Mouse (Mus musculus) testis, adult 2 months (tissue): ENCODE measurements at regions not wholly inside any gene's neighbourhood (a gene's known extent, or its start where the extent isn't known, plus 50 kb on each side); places are given as distances from the start of the nearest gene placed in this dataset.

Experiments
- H3K27ac ChIP-seq: fragments of 200-500 bp; 2 replicates; pipeline ENCODE4 v1.5.1; 2012; ENCODE audit warnings: low read depth, low read length; ENCODE audit not compliant: control insufficient read depth, insufficient read depth
- H3K27me3 ChIP-seq: fragments of 200-500 bp; 2 replicates; pipeline ENCODE4 v1.6.1; 2012; ENCODE audit warnings: mild to moderate bottlenecking, low read length, moderate library complexity; ENCODE audit not compliant: control insufficient read depth, insufficient read depth
- H3K36me3 ChIP-seq: fragments of 200-500 bp; 2 replicates; pipeline ENCODE4 v1.6.1; 2012; ENCODE audit warnings: mild to moderate bottlenecking, low read length; ENCODE audit not compliant: control insufficient read depth, insufficient read depth
- H3K4me1 ChIP-seq: fragments of 200-500 bp; 2 replicates; pipeline ENCODE4 v1.6.1; 2012; ENCODE audit warnings: low read length; ENCODE audit not compliant: control insufficient read depth, insufficient read depth
- H3K4me3 ChIP-seq: fragments of 200-500 bp; 2 replicates; pipeline ENCODE4 v1.5.1; 2012; ENCODE audit warnings: low read depth, mild to moderate bottlenecking, low read length, moderate library complexity, mixed read lengths; ENCODE audit not compliant: control insufficient read depth
- CTCF ChIP-seq: fragments of 200-500 bp; IDR thresholded peaks from 2 replicates; pipeline ENCODE4 v1.5.1; 2012; ENCODE audit warnings: low read depth, mild to moderate bottlenecking, inconsistent platforms, low read length, moderate library complexity; ENCODE audit not compliant: control insufficient read depth, insufficient read depth, insufficient replicate concordance
- POLR2A ChIP-seq: fragments of 200-500 bp; IDR thresholded peaks from 2 replicates; pipeline ENCODE4 v1.6.1; 2012; ENCODE audit warnings: low read depth, mild to moderate bottlenecking, inconsistent platforms, low read length, moderate library complexity; ENCODE audit not compliant: control insufficient read depth

- H3K4me1 ChIP-seq = no peaks in the 10 kb centered on the region
- no peaks in the 10 kb centered on the region for H3K27me3 ChIP-seq
- no peaks in the 10 kb centered on the region for H3K36me3 ChIP-seq
- H3K4me3 ChIP-seq = no peak overlapping the region
- no peak overlapping the region for H3K27ac ChIP-seq
- TF ChIP-seq POLR2A = no peak
- TF ChIP-seq CTCF = no peak
Measured at GRCm38 (mm10) chr4:56610273-56610672, 129.6 kb upstream of the Gm26657 start.

- Histone ChIP-seq H3K4me3 (no peak overlapping the region), H3K4me1 (no peaks in the 10 kb centered on the region), H3K27ac (no peak overlapping the region), H3K27me3 (no peaks in the 10 kb centered on the region), H3K36me3 (no peaks in the 10 kb centered on the region)
- TF ChIP-seq CTCF (no peak), POLR2A (no peak)
Measured at GRCm38 (mm10) chr4:56608701-56609100, 131.2 kb upstream of the Gm26657 start.

- H3K4me1 ChIP-seq = no peaks in the 10 kb centered on the region
- TF ChIP-seq POLR2A = no peak
- no peak for TF ChIP-seq CTCF
- no peaks in the 10 kb centered on the region for H3K27me3 ChIP-seq
- H3K27ac ChIP-seq = no peak overlapping the region
- H3K4me3 ChIP-seq = no peak overlapping the region
- H3K36me3 ChIP-seq = no peaks in the 10 kb centered on the region
Measured at GRCm38 (mm10) chr4:56598398-56598797, 141.5 kb upstream of the Gm26657 start.

- Histone ChIP-seq H3K4me3 (no peak overlapping the region), H3K27me3 (no peaks in the 10 kb centered on the region), H3K36me3 (no peaks in the 10 kb centered on the region), H3K4me1 (no peaks in the 10 kb centered on the region), H3K27ac (no peak overlapping the region)
- no peak for TF ChIP-seq CTCF
- TF ChIP-seq POLR2A = no peak
Measured at GRCm38 (mm10) chr4:56597931-56598330, 141.9 kb upstream of the Gm26657 start.

- H3K27ac ChIP-seq = no peak overlapping the region
- no peaks in the 10 kb centered on the region for H3K4me1 ChIP-seq
- TF ChIP-seq POLR2A = no peak
- no peak for TF ChIP-seq CTCF
- no peaks in the 10 kb centered on the region for H3K36me3 ChIP-seq
- no peaks in the 10 kb centered on the region for H3K27me3 ChIP-seq
- no peak overlapping the region for H3K4me3 ChIP-seq
Measured at GRCm38 (mm10) chr4:56582405-56582804, 157.5 kb upstream of the Gm26657 start.

DNA sequence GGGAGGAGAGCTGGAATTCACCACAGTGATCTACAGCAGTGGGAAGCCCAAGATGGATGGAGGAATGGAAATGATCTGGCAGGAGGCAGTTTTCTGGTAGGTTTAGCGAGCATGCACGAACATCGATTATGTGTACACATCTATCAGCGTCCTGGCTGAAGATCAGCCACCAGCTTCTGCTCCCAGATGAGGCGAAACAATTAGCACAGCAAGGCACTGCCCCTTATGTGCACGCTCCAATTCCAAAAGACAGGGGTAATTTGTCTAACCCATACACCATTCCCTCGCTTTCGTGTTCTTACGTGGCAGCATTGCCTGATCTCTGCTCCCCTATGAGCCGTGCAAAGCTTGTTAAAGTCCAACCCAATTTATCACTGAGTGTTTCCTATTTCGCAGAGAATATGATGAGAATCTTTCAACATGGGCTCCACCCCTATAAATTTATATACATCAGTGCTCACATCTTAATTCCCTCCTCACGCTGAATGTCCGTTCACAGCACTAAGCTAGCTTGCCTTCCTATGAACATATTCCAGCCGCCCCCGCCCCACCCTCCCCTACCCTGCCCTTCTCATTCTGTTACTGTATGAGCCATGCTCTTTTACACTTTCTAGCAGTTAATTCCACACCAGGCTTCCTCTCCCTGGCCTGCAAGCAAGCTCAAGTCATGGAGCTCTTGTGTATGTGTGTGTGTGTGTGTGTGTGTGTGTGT, 162.9 kb upstream of the Gm26657 start:
- H3K4me3 ChIP-seq = no peak overlapping the region
- H3K36me3 ChIP-seq = no peaks in the 10 kb centered on the region
- no peaks in the 10 kb centered on the region for H3K27me3 ChIP-seq
- TF ChIP-seq POLR2A (no peak), CTCF (no peak)
- H3K27ac ChIP-seq = no peak overlapping the region
- no peaks in the 10 kb centered on the region for H3K4me1 ChIP-seq

DNA sequence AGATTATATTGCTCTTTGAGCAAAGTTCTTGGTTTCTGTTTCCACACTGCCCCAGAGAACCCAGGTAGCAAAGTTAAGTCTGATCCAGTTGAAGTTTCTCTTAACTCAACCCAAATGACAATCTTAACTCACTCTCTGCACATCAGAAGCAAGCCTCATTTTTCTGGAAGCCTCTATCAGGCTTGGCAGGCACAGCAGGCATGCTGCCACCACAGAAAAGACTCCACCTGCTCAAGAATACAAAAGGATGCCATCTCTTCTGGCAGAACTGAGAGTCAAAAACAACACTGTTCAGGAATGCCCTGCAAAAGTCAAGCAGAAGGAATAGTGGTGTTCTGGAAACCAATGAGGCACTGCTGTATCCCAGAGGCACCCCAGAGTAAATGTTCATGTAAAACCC, 187.7 kb upstream of the Gm26657 start:
- H3K36me3 ChIP-seq = no peaks in the 10 kb centered on the region
- TF ChIP-seq CTCF (no peak), POLR2A (no peak)
- H3K4me3 ChIP-seq = no peak overlapping the region
- no peaks in the 10 kb centered on the region; the same call in 1 of the 2 replicates for H3K4me1 ChIP-seq
- H3K27me3 ChIP-seq = no peaks in the 10 kb centered on the region
- no peak overlapping the region for H3K27ac ChIP-seq
